6 mouse cellular contexts compared by ENCODE assay signal in genomic region chr10:61121732-61122131, GRCm38 (mm10). TPM values are rescaled to one million over a fixed set of nuclear protein-coding genes. Genes with fewer than 3 reads are reported as not detected.
"Had no signal": no experiment of that assay in that cellular context is flagged by ENCODE, and none has a peak within 500 bp of the region (broad histone marks: within the 10 kb centered on the region; RNA-seq: fewer than 3 reads in every experiment).

No protein-coding gene starts in this region.

RNA-seq across cellular contexts. Expression of gene Tbata, which starts 50.0 kb away (rescaled TPM):
- polyA plus RNA-seq: intestine, embryonic 14.5 days; limb, embryonic 12.5 days; midbrain, embryonic 10.5 days; neural tube, embryonic 11.5 days; neural tube, embryonic 14.5 days; stomach, embryonic 15.5 days had no signal
